Mouse (Mus musculus) heart, postnatal 25 days (tissue): ENCODE measurements around the gene Sox5. TPM values are rescaled to one million over a fixed set of nuclear protein-coding genes. Genes with fewer than 3 reads are reported as not detected.

Experiments
- DNase-seq: peaks from one replicate; pipeline ENCODE4 v3.0.0; 2022; ENCODE audit warnings: low spot score
- intact Hi-C: fragments of 180-260 bp; cut with DNase I; formaldehyde crosslinking; loops from one replicate; pipeline ENCODE4 v1.15.1; 2025
- total RNA-seq, 2 experiments: library from RNA; stranded (reverse); gene quantifications; 2 replicates each; pipeline ENCODE4 v1.2.3; 2021

Gene Sox5
- total RNA-seq, 2 experiments from 2014 or later = 2.8 to 2.9 TPM

- intact Hi-C loops = no loop called here
- no peak for DNase-seq
Measured at GRCm38 (mm10) chr6:144041941-144042340, 739.8 kb downstream of the Sox5 start.

- DNase-seq = no peak
- intact Hi-C loops = no loop called here
Measured at GRCm38 (mm10) chr6:144041188-144041587, 740.6 kb downstream of the Sox5 start.

- DNase-seq = no peak
- intact Hi-C loops = no loop called here
Measured at GRCm38 (mm10) chr6:144040349-144040748, 741.4 kb downstream of the Sox5 start.

GRCm38 (mm10) chr6:144039221-144039620 lies 742.6 kb downstream of the Sox5 start:
- DNase-seq = no peak
- intact Hi-C loops = no loop called here

GRCm38 (mm10) chr6:144033191-144033590 lies 748.6 kb downstream of the Sox5 start:
- intact Hi-C loops = no loop called here
- DNase-seq = no peak

- DNase-seq = no peak
- intact Hi-C loops = no loop called here
Measured at GRCm38 (mm10) chr6:144016929-144017328, 764.8 kb downstream of the Sox5 start.

- no peak for DNase-seq
- intact Hi-C loops = no loop called here
Measured at GRCm38 (mm10) chr6:144011880-144012524, 769.8 kb downstream of the Sox5 start.

GRCm38 (mm10) chr6:144010995-144011394 lies 770.8 kb downstream of the Sox5 start:
- no peak for DNase-seq
- intact Hi-C loops = no loop called here

- intact Hi-C loops = no loop called here
- DNase-seq = no peak
Measured at GRCm38 (mm10) chr6:144010285-144010684, 771.5 kb downstream of the Sox5 start.

- no peak for DNase-seq
- intact Hi-C loops = no loop called here
Measured at GRCm38 (mm10) chr6:144005132-144005531, 776.6 kb downstream of the Sox5 start.

GRCm38 (mm10) chr6:143998201-143998600 lies 783.6 kb downstream of the Sox5 start:
- intact Hi-C loops = no loop called here
- no peak for DNase-seq

GRCm38 (mm10) chr6:143997616-143998015 lies 784.2 kb downstream of the Sox5 start:
- intact Hi-C loops = no loop called here
- no peak for DNase-seq

- no peak for DNase-seq
- intact Hi-C loops = no loop called here
Measured at GRCm38 (mm10) chr6:143995046-143995445, 786.7 kb downstream of the Sox5 start.

GRCm38 (mm10) chr6:143987548-143987947 lies 794.2 kb downstream of the Sox5 start:
- intact Hi-C loops = no loop called here
- no peak for DNase-seq

GRCm38 (mm10) chr6:143980131-143980530 lies 801.6 kb downstream of the Sox5 start:
- intact Hi-C loops = no loop called here
- no peak for DNase-seq

- intact Hi-C loops = no loop called here
- DNase-seq = no peak
Measured at GRCm38 (mm10) chr6:143967724-143968400, 813.9 kb downstream of the Sox5 start.

- no peak for DNase-seq
- intact Hi-C loops = no loop called here
Measured at GRCm38 (mm10) chr6:143960487-143960886, 821.3 kb downstream of the Sox5 start.

GRCm38 (mm10) chr6:143960081-143960480 lies 821.7 kb downstream of the Sox5 start:
- intact Hi-C loops = no loop called here
- DNase-seq = no peak

GRCm38 (mm10) chr6:143958372-143958771 lies 823.4 kb downstream of the Sox5 start:
- intact Hi-C loops = no loop called here
- no peak for DNase-seq

GRCm38 (mm10) chr6:143957063-143957462 lies 824.7 kb downstream of the Sox5 start:
- intact Hi-C loops = no loop called here
- no peak for DNase-seq

- no peak for DNase-seq
- intact Hi-C loops = no loop called here
Measured at GRCm38 (mm10) chr6:143948553-143949308, 833.0 kb downstream of the Sox5 start.
